Mouse (Mus musculus) frontal cortex, postnatal 10 days (tissue): ENCODE data around the gene Prss36.

Source experiments
- DNase-seq, 2 experiments: peaks; one replicate each; pipeline ENCODE4 v3.0.0; 2022; ENCODE audit warnings: low spot score in 2 of 2, mixed read lengths in 1 of 2

Prss36 gene

DNA sequence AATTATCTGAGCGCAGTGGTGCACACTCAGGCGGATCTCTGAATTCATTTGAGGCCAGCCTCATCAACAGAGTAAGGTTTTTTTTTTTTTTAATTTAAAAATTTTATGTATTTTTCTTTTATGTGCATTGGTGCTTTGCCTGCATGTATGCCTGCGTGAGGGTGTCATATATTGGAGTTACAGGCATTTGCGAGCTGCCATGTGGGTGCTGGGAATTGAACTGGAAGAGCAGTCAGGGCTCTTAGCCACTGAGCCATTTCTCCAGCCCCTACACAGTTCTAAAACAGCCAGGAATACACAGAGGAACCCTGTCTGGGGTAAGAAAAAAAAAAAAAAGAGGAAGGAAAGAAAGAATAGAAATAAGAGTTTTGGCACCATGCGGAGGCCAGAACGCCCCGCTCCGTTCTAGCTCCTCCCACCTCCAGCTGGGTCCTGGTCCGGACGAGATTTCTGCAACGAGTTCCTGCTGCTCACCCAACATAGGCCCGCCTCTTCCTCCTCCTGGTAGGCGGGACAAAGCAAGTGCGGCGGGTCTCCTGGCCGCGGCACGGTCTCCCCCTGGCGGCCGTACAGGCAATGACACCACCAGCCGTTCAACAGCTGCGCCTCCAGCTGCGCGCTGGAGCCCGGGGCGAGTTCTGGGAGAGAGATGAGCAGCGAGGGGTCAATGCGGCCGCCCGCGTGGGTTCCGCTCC is 11.3 kb downstream of the Prss36 start:
- DNase-seq = peak; percentile 90 to 93

DNA sequence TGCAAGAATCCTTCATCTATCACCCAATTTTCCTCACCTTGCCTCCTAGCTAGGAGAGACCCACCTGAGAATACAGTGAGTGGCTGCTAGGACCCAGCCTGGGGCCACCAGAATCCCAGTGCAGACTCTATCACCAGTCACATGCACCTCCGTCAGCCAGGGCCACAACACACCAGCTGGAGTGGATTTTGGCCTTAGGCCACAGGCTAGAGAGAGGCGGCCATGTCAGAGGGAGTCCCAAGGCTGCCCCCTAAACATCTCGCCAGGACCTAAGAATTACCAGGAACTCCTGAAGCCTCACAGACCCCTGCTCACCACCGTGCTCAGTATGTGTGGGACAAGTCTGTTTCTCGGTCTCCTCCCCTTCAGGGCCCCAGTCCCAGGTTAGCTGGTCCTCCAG is 12.4 kb downstream of the Prss36 start:
- DNase-seq = no peak

DNA sequence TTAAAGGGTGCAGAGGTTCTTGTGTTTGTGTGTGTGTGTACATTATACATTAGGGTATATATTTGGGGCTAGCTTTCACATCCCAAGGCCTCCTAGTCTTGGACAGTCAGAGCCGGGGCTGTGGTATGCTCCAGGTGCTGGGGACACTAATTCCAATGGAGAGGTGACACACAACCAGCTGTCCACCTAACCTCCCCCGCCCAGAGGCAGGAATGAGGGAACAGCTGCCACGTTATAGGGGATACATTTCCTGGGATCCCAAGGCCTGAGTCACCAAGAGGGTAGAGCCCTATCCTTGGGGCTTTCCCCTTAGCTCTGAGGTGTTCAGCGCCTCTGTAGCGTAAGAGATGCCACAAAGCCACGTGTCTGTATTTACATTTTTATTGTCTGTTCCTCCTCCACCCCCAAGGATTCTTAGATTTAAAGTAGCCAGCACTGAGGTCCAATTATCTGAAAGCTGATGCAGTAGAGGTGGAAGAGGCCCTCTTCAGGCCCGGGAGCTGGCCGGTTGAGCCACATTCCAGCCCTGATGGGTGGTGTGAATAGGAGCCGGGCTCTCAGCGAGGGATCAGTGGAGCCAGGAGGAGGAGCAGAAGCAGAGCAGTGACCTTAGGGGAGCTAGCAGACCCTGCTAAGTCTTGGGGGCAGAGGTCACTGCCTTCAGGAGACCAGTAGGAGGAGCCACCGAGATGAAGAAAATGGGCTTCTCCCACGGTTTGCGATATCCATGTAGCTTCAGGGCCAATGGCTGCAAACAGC is 14.1 kb downstream of the Prss36 start:
- DNase-seq = no peak

DNA sequence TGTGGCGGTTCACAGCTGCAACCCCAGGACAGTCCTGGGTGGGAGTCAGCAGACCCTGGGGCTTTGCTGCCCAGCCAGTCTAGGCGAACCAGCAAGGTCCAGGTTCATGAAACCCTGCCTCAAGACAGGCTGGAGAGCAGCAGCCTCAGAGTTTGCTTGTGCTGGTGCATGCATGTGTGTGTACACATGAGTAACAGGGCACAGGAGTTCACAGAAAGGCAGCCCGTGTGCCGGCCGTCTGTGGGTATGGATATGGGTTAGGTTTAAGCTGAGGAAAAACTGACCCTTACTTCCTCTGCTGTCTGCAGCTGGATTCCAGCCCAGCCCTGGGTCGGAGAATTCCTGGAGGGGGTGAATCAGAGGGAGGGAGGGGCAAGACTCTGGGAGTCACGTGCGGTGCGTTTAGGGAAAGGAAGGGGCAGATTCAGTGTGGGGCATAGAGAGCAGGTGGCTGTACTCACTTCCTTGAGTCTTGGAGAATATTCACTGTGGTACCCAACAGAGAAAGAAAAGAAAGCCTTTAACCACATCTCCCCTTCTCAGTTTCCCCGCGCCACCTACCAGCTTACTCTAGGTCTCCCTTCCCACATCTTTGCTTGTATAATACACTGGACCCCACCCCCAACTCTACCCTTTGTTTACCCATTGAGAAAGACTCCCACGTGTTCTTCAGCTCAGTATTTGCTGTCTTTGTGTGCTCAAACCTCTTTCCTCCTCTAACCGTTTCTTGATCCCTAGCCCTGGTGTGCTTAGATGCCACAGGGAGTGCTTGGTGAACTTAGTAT is 15.0 kb downstream of the Prss36 start:
- no peak for DNase-seq

DNA sequence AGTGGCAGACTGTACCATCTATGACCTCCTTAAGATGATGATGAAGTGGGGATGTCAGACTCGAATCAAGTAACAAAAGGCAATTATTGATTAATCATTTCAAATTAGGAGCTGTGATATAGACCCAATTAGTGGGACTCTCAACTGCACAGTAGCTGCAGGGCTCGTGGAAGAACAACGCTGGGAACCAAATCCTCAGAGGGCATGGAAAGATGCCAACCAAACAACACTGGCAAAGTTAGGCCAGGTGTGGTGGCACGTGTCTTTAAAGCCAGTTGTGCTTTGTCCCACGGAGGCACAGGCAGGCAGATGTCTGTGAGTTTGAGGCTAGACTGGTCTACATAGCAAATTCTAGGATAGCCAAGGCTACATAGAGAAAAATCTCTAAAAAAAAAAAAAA is 15.9 kb downstream of the Prss36 start:
- no peak for DNase-seq

DNA sequence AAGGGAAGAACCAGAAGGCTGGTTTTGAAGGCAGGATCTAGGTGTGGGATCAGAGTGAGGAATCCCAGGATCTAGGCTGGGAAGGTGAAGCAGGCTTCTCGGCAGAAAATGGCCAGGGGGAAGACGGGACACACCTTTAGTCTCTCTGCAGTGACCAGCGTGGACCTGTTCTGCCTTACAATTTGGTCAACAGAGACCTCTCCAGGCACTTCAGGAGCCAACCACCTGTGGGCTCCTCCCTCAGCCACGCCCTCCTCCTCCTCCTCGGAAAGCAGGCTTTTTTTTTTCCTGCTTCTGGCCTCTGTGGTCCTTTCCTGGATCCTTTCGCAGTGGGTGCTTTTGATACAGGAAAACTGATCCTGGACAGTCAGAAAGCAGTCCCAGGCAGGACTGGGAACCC is 16.6 kb downstream of the Prss36 start, which contains the start of gene Prss8:
TSS of gene Prss8 (minus strand) at position 182 of the 400 bp plus-strand sequence.
- DNase-seq = no peak

DNA sequence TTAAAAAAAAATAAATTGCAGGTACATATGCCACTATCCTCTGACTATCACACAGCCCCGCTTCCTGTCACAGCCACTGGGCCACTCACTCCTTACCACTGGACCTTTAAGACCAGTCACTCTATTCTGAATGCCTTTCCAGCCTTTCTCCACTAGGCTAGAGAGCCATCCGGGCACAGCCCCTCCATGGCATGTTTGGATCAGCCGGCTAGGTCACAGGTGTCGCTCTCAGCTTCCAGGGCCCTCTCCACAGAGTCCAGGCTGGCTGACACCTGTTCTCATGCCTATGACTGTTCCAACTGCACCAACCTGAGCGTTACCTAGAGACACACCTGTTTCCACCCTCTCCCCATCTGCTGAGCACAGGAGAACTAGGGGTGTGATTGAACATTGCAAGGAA is 17.9 kb downstream of the Prss36 start:
- DNase-seq = no peak

DNA sequence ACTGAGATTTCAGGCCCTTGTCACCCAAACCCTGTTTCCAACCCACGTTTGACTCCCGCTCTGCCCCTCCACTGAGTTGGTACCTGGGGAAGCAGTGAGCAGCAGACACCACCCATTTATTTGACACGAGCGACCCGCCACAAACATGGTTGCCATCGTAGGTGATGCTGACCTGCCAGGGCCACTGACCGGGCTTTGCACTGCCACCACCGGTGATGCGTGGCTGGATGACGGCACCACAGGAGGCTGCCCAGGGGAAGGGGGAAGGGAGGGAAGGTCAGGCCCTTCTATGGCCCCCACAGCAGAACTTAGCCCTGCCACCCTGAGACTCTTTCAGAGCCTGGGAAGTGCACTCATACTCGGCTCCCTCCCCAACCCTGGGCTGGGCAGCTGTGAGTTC is 18.8 kb downstream of the Prss36 start:
- DNase-seq = no peak

DNA sequence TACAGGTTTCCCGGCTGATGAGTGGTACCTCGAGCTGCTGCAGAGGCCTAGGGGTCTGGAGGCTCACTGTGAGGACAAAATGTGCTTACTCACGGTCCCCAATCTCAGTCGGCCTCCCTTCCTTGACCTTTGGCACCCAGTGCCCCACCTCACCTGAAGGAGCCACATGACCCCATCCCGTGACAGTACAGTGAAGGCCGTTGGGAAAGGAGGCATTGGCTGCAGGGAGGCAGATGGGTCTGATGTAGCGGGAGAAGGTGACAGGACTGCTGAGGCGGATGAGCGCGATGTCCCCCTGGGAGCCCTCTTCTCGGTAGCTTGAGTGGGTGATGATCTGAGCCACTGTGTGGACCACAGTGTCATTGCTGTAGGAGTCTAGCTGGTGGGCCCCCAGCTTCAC is 19.7 kb downstream of the Prss36 start:
- no peak for DNase-seq

DNA sequence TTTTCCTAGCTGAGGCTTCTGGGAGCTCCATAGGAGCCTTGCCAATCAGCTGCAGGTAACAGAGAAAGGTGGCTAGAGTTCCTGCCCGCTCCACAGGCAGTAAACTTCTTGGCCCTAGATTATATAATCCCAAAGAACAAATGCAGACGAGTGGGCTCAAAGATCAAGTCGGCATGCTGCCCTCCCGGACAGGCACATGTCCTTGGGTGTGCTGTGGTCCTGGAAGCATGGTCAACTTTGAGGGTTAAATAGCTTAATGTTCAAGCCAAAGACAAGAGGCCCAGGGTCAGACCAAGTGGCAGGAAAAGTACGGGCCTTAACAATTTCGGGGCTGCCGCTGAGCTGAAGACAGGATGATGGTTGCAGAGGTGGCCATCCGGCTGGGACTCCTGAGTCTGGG is 20.5 kb downstream of the Prss36 start:
- DNase-seq = no peak

DNA sequence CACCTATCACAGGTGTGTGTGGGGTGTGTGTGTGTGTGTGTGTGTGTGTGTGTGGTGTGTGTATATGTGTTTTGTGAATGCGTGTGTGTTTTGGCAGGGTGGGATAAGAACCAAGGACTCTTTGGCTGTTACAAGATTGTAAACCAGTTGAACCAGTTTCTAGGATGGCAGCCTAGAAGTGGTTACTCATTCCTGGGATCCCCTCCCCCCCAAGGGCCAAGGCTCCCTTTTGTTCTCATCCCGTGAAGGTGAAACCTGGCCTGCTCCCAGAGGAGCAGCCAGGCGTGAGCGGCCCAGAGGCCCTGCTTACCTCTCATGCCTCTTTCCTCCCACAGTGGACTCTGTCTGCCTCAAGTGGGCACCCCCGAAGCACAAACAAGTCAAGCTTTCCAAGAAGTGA is 21.3 kb downstream of the Prss36 start:
- DNase-seq = no peak

DNA sequence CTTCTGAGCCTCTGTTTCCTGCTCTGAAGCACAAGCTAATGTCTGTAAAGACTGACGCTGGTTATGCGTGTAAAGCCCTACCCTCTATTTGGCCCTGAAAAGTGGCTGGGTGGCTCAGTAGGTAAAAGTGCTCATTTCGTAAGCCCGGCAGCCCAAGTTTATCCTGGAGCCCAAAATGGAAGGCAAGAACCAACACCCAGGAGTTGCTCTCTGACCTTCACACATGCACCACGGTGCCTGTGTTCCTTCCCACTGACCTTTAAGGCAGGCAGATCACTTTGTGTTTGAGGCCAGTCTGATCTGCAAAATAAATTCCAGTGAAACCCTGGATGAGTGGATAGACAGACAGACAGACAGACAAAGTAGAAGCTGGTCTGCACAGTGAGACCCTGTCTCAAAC is 22.8 kb downstream of the Prss36 start:
- DNase-seq = no peak

DNA sequence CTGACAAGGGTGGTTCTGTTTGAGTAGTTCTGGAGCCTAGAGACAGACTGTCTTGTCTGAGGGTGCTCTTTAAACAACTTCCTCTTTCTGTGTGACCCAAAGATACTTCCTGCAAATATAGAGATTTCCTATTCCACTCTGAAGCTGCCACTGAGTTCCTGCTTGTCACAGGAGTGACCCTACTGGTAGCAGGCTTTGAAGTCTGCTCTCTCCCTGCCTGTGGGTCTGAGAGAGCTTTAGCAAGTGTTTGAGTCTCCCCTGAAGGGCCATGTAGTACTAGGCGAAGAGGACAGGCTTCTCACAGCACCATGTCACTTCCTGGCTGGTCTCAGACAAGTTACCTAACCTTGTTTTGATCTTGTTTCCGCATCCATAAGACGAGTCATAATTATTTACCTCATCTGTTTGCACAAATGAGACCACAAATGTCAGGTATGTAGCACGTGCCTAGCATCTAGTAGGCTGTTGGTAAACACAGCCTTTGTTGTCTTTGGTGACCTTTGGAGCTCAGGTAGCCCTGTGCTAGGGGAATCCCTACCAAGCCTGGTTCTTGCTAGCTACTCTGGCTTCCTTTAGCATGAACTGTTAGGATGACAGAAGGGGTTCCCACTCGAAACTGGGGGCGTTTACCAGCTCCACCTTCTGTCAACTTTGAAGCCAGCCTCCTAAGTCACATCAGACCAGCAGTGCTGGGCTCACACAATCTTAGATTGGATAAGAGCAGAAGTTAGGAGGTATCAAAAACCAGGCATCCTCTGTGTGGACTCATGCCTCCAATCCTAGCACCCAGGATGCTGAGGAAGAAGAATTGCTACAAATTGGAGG is 23.9 kb downstream of the Prss36 start:
- no peak for DNase-seq

DNA sequence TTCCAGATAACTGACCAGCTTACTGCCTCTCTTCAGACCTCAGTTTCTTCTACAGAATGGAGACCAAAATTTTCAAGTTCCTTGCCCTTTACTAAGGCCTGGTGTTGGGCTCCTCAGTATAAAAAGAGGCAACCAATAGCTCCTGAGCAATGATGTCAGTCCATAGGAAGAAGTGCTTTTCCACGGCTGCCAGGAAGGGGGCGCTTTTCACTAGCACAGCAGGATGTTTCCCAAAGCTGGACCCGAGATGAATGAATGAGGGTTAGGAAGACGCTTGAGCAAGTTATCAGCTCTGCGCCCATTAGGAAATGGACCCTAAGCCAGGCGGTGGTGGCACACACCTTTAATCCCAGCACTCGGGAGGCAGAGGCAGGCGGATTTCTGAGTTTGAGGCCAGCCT is 25.0 kb downstream of the Prss36 start:
- DNase-seq = no peak

DNA sequence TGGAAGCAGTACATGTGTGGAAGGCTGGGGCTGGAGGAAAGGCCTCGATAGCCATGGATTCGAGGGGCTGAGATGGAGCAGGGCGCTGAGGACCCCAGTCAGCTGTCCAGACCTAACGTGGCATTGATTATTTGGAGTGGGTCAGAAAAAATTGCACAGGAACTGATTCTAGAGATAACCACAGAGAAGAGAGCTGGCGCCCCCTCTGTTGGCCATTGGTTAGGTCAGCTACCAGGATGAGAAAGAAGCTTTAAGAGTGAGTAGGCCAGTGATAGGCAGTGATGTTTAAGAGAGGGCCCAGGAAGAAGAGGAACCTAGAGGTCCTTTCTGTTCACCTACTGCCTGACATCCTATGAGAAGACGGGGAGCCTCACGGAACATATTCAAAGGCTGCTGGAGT is 27.2 kb downstream of the Prss36 start:
- no peak for DNase-seq

DNA sequence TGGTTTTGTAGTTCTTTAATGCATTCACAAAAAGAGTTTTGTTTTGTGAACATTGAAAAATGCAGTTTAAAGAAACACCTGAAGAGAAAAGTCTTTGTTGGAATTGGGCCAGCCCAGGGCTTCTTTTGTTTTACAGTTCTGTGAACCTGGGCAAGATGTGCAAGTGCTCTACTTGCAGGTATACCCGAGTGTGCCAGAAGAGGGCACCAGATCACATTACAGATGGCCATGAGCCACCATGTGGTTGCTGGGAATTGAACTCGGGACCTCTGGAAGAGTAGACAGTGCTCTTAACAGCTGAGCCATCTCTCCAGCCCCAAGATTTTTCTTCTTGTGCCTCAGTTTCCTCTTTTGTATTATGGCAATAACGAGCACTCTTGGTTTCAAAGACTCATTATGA is 28.3 kb downstream of the Prss36 start:
- no peak for DNase-seq

DNA sequence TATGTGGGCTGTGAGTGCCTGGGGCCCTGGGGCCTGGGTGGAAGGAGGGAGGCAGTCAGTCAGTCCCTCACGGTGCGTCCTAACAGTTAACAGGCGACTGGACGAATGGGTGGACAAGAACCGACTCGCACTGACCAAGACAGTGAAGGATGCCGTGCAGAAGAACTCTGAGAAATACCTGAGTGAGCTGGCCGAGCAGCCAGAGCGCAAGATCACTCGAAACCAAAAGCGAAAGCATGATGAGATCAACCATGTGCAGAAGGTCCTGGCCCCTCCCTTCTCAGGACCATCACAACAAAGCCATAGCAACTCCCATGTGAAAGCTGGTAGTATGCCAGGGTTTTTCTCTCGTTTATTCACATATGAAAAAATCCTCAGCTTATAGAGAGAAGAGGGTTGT is 31.2 kb downstream of the Prss36 start:
- DNase-seq = no peak

DNA sequence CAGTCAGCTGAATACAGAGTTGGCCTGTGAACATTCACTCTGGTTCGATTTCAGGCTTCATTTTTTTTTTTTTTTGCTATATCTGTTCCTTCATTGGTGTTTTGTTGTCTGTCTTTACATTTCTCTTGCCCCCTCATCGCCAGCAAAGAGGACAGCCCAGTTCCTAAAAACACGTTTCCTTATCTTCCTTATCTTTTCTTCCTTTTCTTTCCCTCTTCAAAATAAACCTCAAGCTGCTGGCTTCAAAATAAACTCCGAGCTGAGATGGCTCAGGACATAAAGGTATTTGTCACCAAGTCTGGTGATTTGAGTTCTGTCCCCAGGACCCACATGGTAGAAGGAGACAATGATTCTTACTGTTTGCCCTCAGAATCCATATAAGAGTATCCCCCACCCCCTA is 33.6 kb downstream of the Prss36 start:
- no peak for DNase-seq

DNA sequence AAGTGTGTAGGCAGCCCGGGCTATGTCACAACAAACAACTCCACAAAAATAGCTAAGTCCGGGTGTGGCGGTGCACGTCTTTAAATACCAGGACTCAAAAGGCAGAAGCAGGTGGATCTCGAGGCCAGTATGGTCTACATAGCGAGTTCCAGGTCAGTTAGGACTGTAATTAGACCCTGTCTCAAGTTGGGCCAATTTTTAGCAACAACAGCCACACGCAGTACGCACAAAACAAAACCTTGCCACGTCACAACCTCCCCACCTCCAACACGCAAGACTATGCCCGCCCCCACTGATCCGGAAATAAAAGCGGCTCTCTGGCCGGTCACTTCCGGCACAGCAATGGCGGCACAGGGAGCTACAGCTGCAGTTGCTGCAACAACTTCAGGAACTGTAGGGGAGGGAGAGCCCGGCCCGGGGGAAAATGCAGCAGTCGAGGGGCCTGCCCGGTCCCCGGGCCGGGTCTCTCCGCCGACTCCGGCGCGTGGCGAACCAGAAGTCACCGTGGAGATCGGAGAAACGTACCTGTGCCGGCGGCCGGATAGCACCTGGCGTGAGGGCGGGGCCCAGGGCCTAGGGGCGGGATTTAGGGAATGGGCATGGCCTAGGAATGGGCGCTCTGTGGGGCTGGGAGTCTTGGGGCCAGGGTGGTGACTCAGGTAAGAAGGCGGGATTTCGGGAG is 34.2 kb downstream of the Prss36 start, which contains the start of gene Kat8:
TSS of gene Kat8 (plus strand) at position 327 of the 682 bp plus-strand sequence.
- DNase-seq = peak; percentile 68 to 83

DNA sequence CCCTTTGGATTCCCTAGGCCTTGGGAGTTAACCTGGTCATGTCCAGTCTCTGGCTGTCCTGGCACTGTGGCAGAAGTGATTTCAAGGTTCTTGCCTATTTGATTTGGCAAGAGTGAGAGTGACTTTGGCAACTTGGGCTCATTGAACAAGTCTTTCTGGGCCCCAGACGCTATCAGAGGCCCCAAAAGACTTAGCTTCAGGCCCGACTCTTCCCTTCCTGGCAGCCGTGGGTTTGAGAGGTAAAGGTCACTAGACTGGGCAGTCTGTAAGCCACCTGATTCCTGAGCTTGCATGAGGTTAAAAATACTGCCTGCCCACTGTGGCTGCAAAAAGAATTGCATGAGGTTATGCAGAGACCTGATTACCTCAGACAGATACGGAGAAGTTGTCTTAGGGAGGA is 37.9 kb downstream of the Prss36 start:
- DNase-seq = no peak

DNA sequence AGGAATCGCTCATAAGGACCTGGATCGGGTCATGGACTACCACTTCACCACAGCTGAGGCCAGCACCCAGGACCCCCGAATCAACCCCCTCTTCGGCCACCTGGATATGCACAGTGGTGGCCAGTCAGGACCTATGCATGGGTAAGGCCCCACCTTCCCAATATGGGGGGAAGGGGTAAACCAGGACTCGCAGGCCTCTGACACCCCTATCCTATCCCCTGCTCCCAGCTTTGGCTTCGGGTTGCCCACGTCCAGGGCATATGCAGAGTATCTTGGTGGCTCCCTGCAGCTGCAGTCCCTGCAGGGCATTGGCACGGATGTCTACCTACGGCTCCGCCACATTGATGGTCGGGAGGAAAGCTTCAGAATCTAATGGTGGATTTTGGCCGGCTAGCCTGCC is 38.6 kb downstream of the Prss36 start:
- DNase-seq = no peak
